Mouse (Mus musculus) thymus, postnatal 10 days (tissue): ENCODE data around the gene Adarb2.

Experiments
- DNase-seq, 2 experiments: peaks; one replicate each; pipeline ENCODE4 v3.0.0; 2021; ENCODE audit warnings: low spot score in 2 of 2

Adarb2 gene

DNA sequence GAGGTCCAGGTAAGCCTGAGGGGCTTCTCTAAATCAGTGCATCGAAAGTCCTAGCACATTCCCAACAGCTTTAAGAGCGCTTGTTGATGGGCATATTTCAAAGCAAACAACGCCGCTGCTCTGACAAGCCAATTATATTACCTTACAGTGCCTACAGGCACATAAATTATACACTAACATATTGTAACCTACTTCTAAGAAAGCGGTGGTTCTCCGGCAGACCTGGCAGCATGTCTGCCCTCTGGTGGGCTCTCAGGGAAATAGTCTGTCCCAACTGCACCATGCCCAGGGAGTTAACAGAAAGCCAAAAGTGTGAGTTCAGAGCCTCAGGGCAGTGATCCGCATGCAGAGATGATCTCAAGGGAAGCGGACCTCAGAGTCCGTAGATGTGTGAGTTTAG is 582.5 kb downstream of the Adarb2 start:
- peak in 1 of 2 experiments; percentile 36 for DNase-seq

DNA sequence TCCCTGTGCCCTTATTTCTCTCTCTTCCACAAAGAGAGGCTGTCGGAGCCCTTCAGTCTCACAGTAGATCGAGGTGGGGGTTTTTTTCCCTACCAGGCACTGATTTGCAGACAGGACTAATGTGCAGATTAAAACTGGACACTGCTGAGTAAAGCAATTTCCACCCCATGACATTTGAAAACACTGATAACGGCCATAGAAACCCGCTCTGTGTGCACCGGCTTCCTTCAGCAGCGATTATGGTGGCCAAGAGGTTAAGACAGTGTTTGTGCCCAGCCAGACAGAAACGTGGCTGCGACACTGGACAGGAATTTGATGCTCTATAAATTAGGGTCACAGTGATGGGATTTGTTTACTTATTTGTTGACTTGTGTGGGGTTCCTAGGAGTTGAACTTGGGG is 590.6 kb downstream of the Adarb2 start:
- DNase-seq: no peak

DNA sequence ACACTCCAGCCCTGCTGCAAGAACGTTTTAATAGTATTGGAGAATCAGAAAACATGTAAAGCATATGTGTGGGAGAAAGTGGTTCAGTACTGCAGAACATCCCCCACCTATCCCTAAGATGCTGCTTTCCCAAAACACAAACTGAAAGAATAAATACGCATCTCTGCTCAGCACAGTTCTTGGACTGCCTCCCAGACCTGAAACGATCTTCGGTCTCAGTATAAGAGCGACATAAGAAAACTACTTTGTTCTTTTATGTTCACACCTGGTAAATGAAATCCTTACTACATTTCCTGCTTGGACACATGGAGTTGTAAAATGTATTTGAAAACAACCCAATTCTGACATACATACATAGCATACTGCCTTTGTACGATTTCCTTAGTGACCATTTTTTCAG is 597.9 kb downstream of the Adarb2 start:
- DNase-seq: no peak

DNA sequence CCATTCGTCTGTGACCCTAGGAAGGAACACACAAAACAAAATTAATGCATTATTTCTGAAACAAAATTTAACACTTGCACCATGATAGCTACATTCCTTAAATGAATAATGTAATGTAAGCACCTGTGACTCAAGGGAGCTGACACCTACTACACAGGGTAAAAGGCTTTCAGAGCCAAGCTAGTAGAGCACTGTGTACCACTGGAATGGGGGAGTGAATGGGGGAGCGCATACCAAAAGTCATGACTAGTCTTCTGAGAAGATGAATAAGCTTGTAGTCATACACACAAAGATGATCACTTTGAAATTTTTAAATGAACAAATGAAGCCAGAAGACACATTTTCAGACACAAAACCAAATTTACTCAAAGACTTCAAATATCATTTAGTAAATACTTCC is 603.3 kb downstream of the Adarb2 start:
- DNase-seq: no peak
